Mouse (Mus musculus) forebrain, embryonic 15.5 days (tissue): ENCODE data around the gene Poc1b. TPM values are rescaled to one million over a fixed set of nuclear protein-coding genes. Genes with fewer than 3 reads are reported as not detected.
"Not testable (repeated sequence)": the region's sequence is repeated elsewhere in the genome, so short reads cannot be mapped to it uniquely, and the experiment has no call there.

Source experiments
- ATAC-seq: fragments of 200-750 bp; cut with Nextera tagmentation; replicated peaks from 2 replicates; pipeline ENCODE4 v1.8.0; 2017; ENCODE audit warnings: mild to moderate bottlenecking, moderate TSS enrichment, moderate library complexity
- H3K27ac ChIP-seq: fragments of 300-500 bp; sonication (generic); replicated peaks from 2 replicates; pipeline ENCODE4 v1.5.1; 2015; ENCODE audit warnings: mild to moderate bottlenecking, inconsistent platforms
- H3K27me3 ChIP-seq: fragments of 300-500 bp; sonication (generic); 2 replicates; pipeline ENCODE4 v1.6.1; 2015; ENCODE audit warnings: inconsistent platforms
- H3K36me3 ChIP-seq: fragments of 300-500 bp; sonication (generic); 2 replicates; pipeline ENCODE4 v1.6.1; 2015; ENCODE audit warnings: mild to moderate bottlenecking, inconsistent platforms
- H3K4me1 ChIP-seq: fragments of 300-500 bp; sonication (generic); 2 replicates; pipeline ENCODE4 v1.6.1; 2015; ENCODE audit warnings: inconsistent platforms
- H3K4me2 ChIP-seq: fragments of 300-500 bp; sonication (generic); replicated peaks from 2 replicates; pipeline ENCODE4 v1.6.1; 2015; ENCODE audit warnings: mild to moderate bottlenecking, inconsistent platforms
- H3K4me3 ChIP-seq: fragments of 300-500 bp; sonication (generic); 2 replicates; pipeline ENCODE4 v1.5.1; 2015; ENCODE audit warnings: mild to moderate bottlenecking, inconsistent platforms
- H3K9ac ChIP-seq: fragments of 300-500 bp; sonication (generic); replicated peaks from 2 replicates; pipeline ENCODE4 v1.6.1; 2015; ENCODE audit warnings: mild to moderate bottlenecking, inconsistent platforms
- H3K9me3 ChIP-seq: fragments of 300-500 bp; sonication (generic); 2 replicates; pipeline ENCODE4 v1.6.1; 2016; ENCODE audit warnings: inconsistent platforms
- WGBS: fragments of 180-500 bp; shearing (Covaris S2); methylation state at CpG from one replicate; pipeline ENCODE4 v1.1.7; 2015; ENCODE audit warnings: mixed read lengths; 5-methylcytosine and 5-hydroxymethylcytosine counted together
- polyA plus RNA-seq: library from polyadenylated mRNA; unstranded; fragments of >200 nt; fragmentation: Nextera tagmentation; extraction: Ambion mirVana; gene quantifications from 2 replicates; pipeline ENCODE4 v1.2.1, GENCODE M21; 2015

Poc1b gene
- polyA plus RNA-seq, 1 experiment from 2014 or later = 16.4 TPM

DNA sequence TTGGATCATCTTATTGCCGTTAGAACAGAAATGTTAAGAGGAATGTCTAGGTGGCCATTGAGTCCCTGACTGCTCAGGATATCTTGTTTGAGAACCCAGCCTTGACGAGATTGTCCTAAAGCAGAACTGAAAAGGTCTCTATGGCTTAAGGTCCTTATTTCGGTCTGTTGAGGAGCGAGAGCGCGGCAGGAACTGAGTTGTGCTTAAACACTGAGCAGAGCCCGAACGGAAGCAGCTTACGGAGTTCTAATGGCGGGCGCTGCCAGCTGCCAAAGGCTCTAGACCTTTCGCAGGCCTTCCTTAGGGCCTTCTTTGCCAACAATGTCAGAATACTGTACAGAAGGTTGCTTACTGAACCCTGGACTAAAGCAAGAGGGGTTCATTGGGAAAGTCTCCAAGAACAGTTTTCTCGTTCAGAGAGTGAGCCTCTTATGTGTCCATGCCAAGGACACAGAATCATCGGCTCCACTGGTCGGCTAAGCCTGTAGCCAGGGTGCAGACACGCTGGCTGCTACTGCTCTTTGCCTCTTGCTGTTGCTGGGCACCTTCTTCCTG, 26.6 kb downstream of the Poc1b start:
- Histone ChIP-seq H3K9ac (no peak overlapping the region), H3K9me3 (no peaks in the 10 kb centered on the region), H3K27me3 (no peaks in the 10 kb centered on the region), H3K4me3 (no peak overlapping the region), H3K4me2 (no peak overlapping the region), H3K4me1 (no peaks in the 10 kb centered on the region), H3K36me3 (peaks cover 5% of the 10 kb centered on the region), H3K27ac (no peak overlapping the region)
- ATAC-seq = no peak
- 94% methylated on average over 16 of the region's 16 CpGs for WGBS

DNA sequence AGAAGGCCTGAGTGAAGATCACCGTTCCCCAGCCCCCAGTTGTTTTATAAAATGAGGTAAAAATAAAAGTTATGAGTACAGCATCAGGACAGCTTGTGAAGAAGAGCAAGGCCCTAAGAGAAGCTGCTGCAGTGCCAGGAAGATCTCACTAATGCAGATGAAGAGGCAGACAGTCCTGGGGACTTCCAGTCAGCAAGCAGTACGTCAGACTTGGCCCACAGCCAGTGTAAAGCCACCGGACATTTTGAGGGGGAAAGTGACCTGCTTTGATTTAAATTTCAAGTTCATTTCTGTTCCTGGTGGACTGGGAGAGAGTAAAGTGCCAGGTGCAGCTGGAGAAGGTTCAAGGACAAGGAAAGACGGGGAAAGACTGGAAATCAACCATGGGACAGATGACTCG, 29.5 kb downstream of the Poc1b start:
- H3K9me3 ChIP-seq = no peaks in the 10 kb centered on the region
- 66% methylated on average over 5 of the region's 5 CpGs for WGBS
- ATAC-seq = no peak

DNA sequence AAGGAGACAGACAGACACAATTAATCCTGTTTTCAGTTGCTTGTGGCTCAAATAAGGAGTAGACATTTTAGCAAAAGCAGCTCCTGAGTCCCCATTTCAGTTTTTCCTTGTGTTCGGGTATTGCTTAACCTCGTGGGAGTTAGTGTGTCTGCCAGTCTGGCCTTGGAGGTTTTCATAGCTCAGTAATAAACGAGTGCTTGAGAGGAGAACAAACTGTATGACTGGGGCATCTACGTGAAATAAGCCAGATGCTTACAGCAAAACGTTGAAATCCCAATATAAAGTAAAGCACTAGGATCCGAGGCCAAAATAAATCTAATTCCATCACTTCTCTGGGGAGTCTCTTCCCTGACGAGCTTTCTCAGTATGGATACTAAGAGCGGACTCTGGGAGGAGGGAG, 38.8 kb downstream of the Poc1b start:
- Histone ChIP-seq H3K36me3 (0 out of 2 replicates have a peak, but pooled peaks cover 5% of the 10 kb centered on the region), H3K4me3 (no peak overlapping the region), H3K27ac (no peak overlapping the region), H3K4me2 (no peak overlapping the region), H3K27me3 (no peaks in the 10 kb centered on the region), H3K9ac (no peak overlapping the region), H3K9me3 (no peaks in the 10 kb centered on the region), H3K4me1 (no peaks in the 10 kb centered on the region)
- whole genome bisulfite sequencing = 93% methylated on average over 8 of the region's 8 CpGs
- ATAC-seq = no peak

More for the DNA sequence above, 29.5 kb downstream of the Poc1b start:
- Histone ChIP-seq H3K9ac (no peak overlapping the region), H3K36me3 (peaks cover 7% of the 10 kb centered on the region), H3K27ac (no peak overlapping the region), H3K4me1 (no peaks in the 10 kb centered on the region), H3K4me2 (no peak overlapping the region), H3K4me3 (no peak overlapping the region), H3K27me3 (no peaks in the 10 kb centered on the region)

DNA sequence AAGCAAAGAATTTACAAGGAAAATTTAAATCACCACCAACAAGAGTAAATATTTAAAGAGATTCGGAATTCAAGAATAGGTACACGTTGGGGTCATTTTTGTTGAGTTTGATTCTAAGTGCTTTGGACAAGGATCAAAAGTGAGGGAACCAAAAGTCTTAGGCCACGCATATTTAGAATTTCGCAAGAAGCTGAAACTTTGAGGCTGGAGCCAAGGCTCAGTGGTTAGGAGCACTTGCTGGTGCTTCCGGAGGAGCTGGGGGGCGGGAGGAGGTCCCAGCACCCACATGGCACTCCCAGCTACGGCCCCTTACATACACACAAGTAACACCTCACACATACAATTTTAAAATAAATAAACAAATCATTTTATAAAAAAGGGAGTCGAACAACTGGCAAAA, 39.8 kb downstream of the Poc1b start:
- no peak overlapping the region for H3K4me3 ChIP-seq
- H3K4me2 ChIP-seq = no peak overlapping the region
- no peak for ATAC-seq
- 0 out of 2 replicates have a peak, but pooled peaks cover 5% of the 10 kb centered on the region for H3K36me3 ChIP-seq
- 92% methylated on average over 8 of the region's 8 CpGs for WGBS
- H3K27ac ChIP-seq = no peak overlapping the region
- no peaks in the 10 kb centered on the region for H3K4me1 ChIP-seq
- no peak overlapping the region for H3K9ac ChIP-seq
- no peaks in the 10 kb centered on the region for H3K9me3 ChIP-seq
- no peaks in the 10 kb centered on the region for H3K27me3 ChIP-seq

DNA sequence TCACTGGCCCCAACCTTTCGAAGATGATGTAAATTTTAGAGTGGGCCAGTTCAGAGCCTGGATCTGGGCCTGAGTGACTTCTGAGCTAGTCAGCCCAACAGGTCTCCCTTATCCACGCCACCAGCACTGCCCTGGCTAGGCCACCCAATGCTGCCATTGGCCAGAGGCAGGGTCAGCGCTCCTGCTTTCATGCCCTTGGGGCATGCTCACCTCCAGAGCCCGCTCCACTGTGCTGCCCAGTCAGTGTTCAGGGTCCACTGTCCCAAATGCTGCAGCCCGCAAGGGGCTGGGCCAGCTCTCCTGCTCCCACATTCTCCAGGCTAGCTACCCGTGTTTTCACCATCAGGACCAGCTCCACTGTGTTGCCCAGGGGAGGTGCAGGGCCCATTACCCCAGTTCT, 43.2 kb downstream of the Poc1b start:
- WGBS = 93% methylated on average over 6 of the region's 6 CpGs
- Histone ChIP-seq H3K9ac (no peak overlapping the region), H3K4me3 (no peak overlapping the region), H3K4me2 (no peak overlapping the region), H3K27ac (no peak overlapping the region), H3K36me3 (0 out of 2 replicates have a peak, but pooled peaks cover 5% of the 10 kb centered on the region), H3K4me1 (no peaks in the 10 kb centered on the region), H3K27me3 (no peaks in the 10 kb centered on the region), H3K9me3 (no peaks in the 10 kb centered on the region)
- 0 out of 2 replicates have a peak, but pooled peaks have one; percentile 23 for ATAC-seq

DNA sequence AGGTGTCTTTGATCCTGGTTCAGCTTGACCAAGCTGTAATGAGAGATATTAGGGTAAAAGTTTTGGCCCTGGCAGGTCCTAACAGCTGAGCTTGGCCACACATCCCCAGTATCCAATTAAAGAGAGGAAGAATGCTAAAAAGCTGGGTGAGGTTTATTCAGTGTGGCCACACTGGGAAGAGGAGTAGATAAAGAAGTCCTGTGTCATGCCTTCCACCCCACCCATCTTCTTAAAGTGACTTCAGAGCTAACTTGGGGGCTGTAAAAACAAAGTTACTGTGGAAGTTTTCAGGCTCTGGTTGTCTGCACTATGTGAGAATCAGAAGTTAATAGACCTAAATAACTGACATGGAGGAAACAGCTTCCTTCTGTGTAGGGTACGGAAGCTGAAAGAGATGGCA, 44.7 kb downstream of the Poc1b start:
- Histone ChIP-seq H3K4me1 (no peaks in the 10 kb centered on the region), H3K4me2 (no peak overlapping the region), H3K27ac (no peak overlapping the region), H3K9ac (no peak overlapping the region), H3K4me3 (no peak overlapping the region), H3K36me3 (0 out of 2 replicates have a peak, but pooled peaks cover 4% of the 10 kb centered on the region), H3K27me3 (no peaks in the 10 kb centered on the region), H3K9me3 (no peaks in the 10 kb centered on the region)
- no peak for ATAC-seq
- 93% methylated on average over 1 of the region's 1 CpGs for WGBS

DNA sequence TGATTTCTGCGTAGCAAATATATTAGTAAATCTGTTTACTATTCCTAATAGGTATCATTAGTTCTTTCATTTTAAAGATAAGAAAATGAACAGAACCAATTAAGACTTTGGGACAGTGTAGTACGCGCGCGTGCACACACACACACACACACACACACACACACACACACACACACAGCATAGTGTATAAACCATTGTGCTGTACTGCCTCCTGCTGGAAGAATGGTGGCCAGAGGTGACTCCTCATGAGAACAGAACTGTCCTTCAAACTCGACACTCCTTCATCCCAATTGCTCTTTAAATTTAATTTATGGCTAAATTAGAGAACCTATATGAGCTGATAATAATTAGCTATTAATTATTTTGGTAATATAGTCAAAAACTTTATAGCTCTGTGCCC, 45.2 kb downstream of the Poc1b start:
- H3K9me3 ChIP-seq = no peaks in the 10 kb centered on the region
- no peaks in the 10 kb centered on the region for H3K4me1 ChIP-seq
- WGBS = 92% methylated on average over 6 of the region's 6 CpGs
- no peaks in the 10 kb centered on the region for H3K27me3 ChIP-seq
- no peak overlapping the region for H3K4me2 ChIP-seq
- H3K4me3 ChIP-seq = no peak overlapping the region
- no peak overlapping the region for H3K27ac ChIP-seq
- ATAC-seq = no peak
- H3K36me3 ChIP-seq = peaks cover 6% of the 10 kb centered on the region; the same call in 1 of the 2 replicates
- H3K9ac ChIP-seq = no peak overlapping the region

DNA sequence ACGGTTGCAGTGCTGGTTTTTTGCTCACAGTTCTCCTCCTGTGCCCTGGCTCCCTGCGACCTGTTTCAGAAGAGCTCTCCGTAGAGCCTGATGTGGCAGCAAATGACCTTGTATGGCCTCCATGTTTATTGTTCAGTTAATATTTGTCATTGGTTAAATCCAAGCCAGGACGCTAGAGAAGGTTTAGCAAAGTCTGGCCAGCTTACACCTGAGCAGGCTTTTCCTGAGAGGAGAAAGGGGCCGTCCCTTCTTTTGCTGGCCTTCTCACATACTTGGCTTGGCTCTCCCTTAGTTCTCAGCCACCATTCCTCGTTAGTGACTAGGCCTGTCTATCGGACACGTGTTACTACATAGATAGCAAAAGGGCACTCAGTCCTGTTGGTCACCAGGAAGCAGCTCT, 47.8 kb downstream of the Poc1b start:
- no peaks in the 10 kb centered on the region for H3K4me1 ChIP-seq
- WGBS = 85% methylated on average over 8 of the region's 8 CpGs
- no peak overlapping the region for H3K27ac ChIP-seq
- H3K9ac ChIP-seq = no peak overlapping the region
- no peak overlapping the region for H3K4me2 ChIP-seq
- no peak for ATAC-seq
- H3K4me3 ChIP-seq = no peak overlapping the region
- no peaks in the 10 kb centered on the region for H3K27me3 ChIP-seq
- H3K9me3 ChIP-seq = no peaks in the 10 kb centered on the region
- peaks cover 6% of the 10 kb centered on the region; the same call in 1 of the 2 replicates for H3K36me3 ChIP-seq

DNA sequence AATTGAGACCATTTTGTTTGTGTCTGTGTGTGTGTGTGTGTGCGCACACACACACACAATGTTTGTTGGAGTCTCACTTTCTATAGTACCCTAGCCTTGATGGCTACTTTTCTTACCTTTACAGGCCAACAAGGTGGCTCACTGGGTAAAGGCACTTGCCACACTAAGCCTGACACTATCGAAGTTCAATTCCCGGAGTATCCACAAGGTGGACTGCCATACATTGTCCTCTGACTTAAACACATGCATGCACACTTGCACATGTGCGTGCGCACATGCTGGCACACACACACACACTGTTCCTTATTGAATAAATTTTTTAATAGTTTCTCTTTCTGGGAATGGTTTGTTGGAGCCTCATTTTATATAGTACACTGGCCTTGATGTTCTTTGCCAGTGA, 50.0 kb downstream of the Poc1b start:
- ATAC-seq = no peak
- no peaks in the 10 kb centered on the region for H3K27me3 ChIP-seq
- no peak overlapping the region for H3K4me3 ChIP-seq
- H3K4me1 ChIP-seq = no peaks in the 10 kb centered on the region
- H3K4me2 ChIP-seq = no peak overlapping the region
- H3K36me3 ChIP-seq = peaks cover 6% of the 10 kb centered on the region; the same call in 1 of the 2 replicates
- H3K9me3 ChIP-seq = no peaks in the 10 kb centered on the region
- no peak overlapping the region for H3K27ac ChIP-seq
- no peak overlapping the region for H3K9ac ChIP-seq
- 91% methylated on average over 5 of the region's 5 CpGs for WGBS

DNA sequence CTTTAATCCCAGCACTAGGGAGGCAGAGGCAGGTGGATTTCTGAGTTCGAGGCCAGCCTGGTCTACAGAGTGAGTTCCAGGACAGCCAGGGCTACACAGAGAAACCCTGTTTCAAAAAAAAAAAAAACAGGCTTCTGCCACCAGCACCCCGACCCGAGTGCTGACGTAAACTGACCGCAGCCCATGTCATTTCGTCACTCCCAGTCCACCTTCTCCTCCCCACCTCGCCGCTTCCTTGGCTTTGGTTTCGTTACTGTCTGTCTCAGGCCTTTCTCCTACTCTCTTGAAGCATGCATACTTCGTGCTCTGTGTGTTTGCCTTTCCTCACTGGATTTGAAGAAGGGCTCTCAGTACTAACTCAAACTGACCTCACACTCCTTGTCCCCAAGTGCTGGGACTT, 50.9 kb downstream of the Poc1b start:
- not testable (repeated sequence) for H3K27ac ChIP-seq, H3K27me3 ChIP-seq, H3K4me2 ChIP-seq, H3K4me3 ChIP-seq, ATAC-seq, H3K36me3 ChIP-seq, H3K9ac ChIP-seq, H3K4me1 ChIP-seq, H3K9me3 ChIP-seq
- 95% methylated on average over 10 of the region's 10 CpGs for WGBS

DNA sequence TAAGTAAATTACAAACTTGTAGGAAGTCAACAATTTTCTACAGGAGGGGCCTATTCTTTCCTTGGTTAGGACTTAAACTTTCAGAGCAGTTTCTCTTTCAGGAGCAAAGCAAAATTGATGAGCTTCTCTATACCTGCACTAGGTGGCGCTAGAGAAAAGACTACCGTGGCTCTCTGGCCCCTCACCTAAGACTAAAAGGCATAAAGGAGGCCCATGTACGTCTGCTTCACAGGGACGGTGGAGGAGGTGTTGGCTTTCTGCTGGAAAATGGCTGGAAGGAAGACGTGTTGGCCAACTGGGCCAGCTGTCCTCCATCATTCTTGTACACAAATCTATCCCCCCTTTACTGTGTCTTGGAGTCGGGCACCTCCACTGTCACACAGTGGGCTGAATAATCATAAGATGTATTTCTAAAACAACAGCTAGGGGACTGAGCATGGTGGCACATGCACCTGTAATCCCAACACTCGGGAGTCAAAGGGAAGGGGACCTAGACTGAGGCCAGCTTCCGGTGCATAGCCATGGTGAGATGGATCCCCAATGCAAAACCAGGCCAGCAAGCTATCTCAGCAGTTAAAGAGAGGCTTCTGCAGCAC, 55.2 kb downstream of the Poc1b start:
- no peak overlapping the region for H3K4me3 ChIP-seq
- 33% methylated on average over 8 of the region's 8 CpGs for WGBS
- H3K9ac ChIP-seq = no peak overlapping the region
- no peak overlapping the region for H3K4me2 ChIP-seq
- no peak overlapping the region for H3K27ac ChIP-seq
- no peaks in the 10 kb centered on the region for H3K4me1 ChIP-seq
- ATAC-seq = peak; percentile 46; the same call in 1 of the 2 replicates
- no peaks in the 10 kb centered on the region for H3K9me3 ChIP-seq
- H3K36me3 ChIP-seq = peaks cover under 1% of the 10 kb centered on the region; the same call in 1 of the 2 replicates
- H3K27me3 ChIP-seq = no peaks in the 10 kb centered on the region

DNA sequence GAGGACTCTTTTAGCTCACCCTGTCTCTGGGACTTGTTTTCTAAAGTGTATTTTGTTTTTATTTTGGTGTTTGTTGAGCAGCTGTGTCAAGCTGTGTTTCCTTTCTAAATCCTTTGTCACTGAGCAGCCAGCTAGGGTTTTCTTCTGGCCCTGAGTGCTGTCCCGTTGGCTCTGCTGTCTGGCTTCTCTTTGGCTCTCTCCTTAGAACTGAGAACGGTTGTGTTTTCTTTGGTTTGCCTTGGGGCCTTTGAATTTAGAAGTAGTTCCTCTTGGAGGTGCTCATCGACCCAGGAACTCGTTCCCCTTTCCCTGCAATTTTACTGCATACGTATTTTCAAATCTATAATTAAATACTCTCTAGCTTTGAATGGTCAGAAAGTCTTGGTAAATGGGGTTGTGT, 56.2 kb downstream of the Poc1b start:
- 70% methylated on average over 5 of the region's 5 CpGs for WGBS
- no peak for ATAC-seq
- no peak overlapping the region for H3K27ac ChIP-seq
- no peak overlapping the region for H3K4me2 ChIP-seq
- H3K9me3 ChIP-seq = no peaks in the 10 kb centered on the region
- no peaks in the 10 kb centered on the region for H3K36me3 ChIP-seq
- no peak overlapping the region for H3K4me3 ChIP-seq
- H3K4me1 ChIP-seq = no peaks in the 10 kb centered on the region
- no peaks in the 10 kb centered on the region for H3K27me3 ChIP-seq
- no peak overlapping the region for H3K9ac ChIP-seq
